Mouse (Mus musculus) brain, embryonic 14.5 days (tissue): ENCODE measurements around the gene Txndc9.

Experiments used
- CTCF ChIP-seq: fragments of 200-500 bp; IDR thresholded peaks from 2 replicates; pipeline ENCODE4 v1.5.1; 2012; ENCODE audit warnings: inconsistent platforms, mild to moderate bottlenecking, moderate library complexity, borderline replicate concordance; ENCODE audit not compliant: insufficient read depth, insufficient read length; ENCODE audit errors: extremely low read depth
- POLR2A ChIP-seq: fragments of 200-500 bp; IDR thresholded peaks from 2 replicates; pipeline ENCODE4 v1.6.1; 2012; ENCODE audit warnings: mild to moderate bottlenecking, inconsistent platforms, borderline replicate concordance; ENCODE audit not compliant: poor library complexity, insufficient read depth, insufficient read length, severe bottlenecking; ENCODE audit errors: extremely low read depth

GRCm38 (mm10) chr1:38037375-38037774, 39.7 kb upstream of the Txndc9 start:
- TF ChIP-seq CTCF (no peak), POLR2A (no peak)
